Mouse (Mus musculus): ENCODE measurements at regions not wholly inside any gene's neighbourhood (a gene's known extent, or its start where the extent isn't known, plus 50 kb on each side); places are given as distances from the start of the nearest gene placed in this dataset.
A peak's percentile ranks its signal among the peaks of the same experiment; 100 is the strongest.

DNA sequence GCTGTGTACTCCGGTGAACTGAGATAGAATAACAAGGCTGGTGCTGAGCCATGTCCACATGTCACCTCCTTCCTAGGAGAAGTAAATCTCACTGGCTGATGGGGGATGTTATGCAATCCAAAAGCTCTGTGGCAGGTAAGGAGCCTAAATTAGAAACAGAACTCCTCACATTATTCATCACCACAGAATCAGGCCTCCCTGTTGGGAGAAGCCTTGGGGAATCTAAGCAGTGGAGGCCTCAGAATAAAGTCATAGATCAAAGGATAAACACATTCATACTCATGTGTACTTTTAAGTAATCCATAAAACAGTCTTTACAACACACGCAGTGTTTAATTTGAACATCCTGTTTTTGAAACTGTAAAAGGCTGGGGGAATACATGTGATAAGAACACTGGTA, 1318.7 kb downstream of the Slc22a22 start:
- DNase-seq (ENCODE audit: low spot score) = no peak

DNA sequence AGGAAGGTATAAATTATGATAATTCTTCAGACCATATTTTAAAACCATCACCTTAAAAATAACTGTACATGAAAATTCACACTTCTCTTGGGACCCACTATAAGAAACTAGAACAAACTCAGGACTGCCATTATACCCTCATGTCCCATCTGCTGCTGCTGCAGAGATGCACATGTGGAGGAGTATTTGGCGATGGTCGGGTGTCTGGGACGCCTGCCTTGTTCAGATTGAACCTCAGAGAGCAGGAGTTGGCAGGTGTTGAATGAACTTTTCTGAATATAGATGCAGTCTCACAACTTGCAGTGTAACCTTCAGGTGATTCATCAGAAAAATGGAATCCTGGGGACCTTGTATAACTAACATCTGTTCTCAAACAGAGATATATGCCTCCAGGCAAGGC, 1338.0 kb downstream of the Slc22a22 start:
- DNase-seq (ENCODE audit: low spot score) = no peak

DNA sequence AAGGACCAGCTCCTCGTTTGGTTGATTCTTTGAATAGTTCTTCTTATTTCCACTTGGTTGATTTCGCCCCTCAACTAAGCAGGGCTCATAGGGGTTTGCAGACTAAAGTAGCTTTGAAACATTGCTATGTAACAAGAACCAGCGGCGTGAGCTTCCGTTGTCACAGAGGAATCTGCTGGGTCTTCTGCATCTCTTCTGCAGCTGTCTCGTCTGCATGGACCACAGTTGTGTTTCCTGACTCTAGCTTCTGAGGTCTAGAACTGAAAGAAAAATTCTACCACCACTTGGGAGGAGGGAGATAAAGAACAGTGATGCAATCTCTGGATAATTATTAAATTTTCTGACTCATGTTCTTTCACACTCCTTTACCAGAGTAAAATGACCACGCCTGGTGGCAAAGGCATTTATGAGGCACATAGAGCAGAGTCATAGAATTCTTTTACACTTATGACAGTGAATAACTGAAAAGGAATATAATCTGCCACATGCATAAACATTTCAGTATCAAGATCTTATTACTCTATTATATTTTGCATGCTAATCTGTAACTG, 1340.9 kb downstream of the Slc22a22 start:
- DNase-seq (ENCODE audit: low spot score) = no peak

DNA sequence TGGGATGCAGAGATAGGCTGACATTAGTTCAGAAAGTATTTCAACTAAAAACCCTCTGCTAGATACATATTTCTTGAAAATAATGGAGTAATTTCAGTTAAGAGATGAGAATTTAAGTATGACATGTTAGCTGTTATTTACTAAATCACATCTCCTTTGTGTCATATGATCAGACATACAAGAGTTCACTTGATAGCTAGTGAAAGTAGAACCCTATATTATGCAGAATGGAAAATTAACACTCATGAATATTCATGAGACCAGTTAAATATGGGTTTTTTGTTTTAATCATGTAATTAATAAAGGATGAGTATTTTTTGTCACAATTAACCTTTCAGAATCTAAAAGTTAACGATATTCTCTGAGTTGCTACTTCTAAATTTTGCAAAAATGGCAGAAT, 1349.4 kb downstream of the Slc22a22 start:
- DNase-seq (ENCODE audit: low spot score) = no peak

DNA sequence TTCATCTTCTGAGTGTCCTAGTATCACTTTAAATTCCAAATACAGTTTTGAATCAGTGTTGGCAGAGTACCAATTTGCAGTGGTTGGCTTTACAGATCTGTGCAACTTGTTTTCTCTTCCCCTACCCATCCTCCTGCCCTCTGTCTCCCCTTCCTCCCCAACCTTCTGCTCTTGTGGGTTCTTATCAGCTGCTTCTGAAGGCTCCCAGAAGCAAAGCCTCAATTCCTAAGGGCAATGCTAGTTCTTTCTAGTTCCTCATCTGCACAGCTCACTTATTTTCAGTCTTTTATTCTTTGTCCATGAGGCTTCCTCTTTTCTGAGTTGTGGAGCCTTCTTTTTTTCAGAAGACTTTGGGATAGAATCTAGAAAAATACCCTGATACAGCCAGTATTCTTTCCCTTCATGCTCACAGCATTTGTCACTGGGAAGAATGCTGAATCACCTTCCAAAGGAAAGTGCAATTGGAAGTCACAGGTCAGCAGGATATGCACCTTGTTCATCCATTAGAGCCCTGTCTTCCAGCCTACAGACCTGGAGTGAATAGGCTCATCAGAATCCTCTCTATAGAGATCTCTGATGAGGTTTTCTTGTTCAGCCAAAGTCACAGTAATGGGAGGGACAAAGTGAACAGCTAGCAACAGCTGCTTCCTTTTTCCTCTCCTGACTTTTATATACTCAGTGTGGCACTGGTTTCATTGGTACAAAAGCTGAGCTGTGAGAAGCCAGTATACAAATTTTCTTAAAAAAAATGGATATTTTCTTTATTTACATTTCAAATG, 1357.9 kb downstream of the Slc22a22 start:
- no peak for DNase-seq (ENCODE audit: low spot score)

DNA sequence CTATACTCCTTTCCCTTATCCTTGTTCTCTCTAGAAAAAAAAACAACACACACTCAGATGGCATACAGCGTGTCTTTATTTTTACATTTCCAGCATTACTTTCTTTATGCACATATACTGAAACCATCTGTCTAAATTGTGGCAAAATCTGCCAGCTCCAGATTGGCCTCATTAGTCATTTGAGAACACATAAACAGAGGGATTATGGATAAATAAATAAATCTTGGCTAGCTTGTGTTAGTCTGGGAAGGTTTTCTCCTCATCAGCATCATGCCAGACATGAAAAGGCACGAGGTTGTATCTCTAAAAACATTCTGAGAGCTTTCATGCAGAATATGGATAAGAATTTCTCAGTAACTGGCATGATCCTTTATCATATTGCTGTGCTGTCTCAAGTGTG, 1369.1 kb downstream of the Slc22a22 start:
- no peak for DNase-seq (ENCODE audit: low spot score)

DNA sequence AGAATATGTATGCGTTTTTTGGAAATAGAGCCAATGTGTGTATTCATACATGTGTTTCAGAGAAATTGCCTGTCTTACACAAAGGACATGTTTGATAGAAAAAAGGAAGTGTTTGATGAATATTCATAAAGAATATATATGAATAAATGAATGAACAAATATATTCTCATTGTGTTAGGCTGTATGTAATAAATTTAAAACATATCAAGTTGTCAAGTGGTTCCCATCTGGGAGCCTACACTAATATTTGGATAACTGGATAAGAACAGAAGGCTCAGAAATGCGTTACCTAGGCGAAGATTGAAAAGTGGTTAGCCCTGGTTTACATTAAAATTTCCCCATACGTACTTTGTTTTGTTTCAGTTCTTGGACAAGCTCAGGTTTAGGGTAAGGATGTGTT, 1369.7 kb downstream of the Slc22a22 start:
- DNase-seq (ENCODE audit: low spot score) = no peak

DNA sequence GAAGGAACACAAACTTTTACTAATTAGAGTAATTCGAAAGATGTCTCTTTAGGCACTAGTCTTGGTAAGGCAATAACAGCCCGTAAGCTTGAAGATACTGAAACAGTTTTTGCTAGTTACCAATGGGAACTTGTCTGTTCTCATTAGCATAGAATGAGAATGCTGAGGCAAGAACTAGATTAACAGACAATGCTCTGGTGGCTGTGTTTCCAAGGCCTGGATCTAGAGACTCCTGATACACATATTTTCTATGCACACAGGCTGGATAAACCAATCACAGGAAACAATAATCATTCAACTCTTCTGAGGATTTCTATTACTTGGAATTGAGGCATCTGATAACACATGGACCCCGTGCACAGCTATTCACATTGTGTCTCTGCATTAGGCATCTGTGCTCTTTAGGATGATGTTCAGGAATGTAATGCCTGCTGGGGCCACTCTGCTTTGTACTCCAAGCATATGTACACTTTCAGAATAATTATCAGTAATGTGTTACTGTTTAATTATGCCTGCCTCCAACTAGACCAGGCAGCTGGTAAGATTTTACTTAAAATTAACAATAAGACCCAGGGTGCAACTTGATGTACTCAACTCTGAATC, 1377.2 kb downstream of the Slc22a22 start:
- DNase-seq (ENCODE audit: low spot score) = no peak

DNA sequence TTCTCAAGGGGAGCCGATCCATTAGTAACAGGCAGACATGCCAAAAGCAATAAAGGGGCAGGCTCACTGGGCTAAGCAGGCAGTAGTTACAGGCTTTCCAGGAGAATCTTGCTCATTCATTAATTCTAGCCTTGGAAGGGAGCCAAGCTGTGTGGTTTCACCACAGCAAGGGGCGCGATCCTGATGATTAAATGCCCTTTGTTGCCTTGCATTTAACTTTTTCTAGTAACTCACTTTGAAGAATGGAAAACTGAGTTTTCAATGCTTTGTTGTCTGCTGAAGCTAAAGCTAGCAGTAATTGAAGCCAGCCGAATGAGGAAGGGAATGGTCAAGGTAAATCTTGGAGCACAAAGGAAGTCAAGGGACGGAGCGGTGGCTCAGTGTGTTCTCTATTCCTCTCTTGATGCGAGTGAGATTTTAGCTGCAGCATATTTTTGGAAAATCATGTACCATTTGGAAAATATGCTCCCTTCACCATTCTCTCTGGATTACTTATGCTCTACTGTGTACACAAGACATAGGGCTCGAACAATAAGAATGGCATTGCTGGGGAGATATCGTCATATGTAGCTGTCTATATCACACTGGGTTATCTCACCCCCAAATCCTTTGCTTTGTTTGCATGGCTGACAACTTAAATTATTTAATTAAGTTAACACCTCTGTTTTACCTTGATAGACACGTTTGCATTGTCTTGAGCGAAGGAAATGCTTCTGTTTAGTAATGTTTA, 1399.4 kb downstream of the Slc22a22 start:
- DNase-seq (ENCODE audit: low spot score) = no peak

DNA sequence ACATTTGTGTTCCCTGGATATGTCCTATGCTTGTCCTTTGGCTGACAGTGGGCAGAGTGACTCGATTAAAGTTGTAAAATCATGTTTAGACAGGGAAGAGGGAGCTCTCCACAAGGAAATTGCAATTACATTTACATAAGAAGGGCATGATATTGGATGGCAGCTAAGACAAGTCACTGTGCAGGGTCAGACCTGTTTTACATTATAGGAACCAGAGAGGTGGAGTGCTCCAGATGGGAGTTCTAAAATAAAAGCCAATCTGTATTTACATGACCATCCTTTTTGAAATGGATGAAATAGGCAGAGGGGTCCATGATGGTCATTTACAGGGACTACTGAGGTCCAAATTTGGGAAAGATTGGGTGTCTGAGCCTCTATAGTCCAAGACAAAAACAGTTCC, 1400.3 kb downstream of the Slc22a22 start:
- no peak for DNase-seq (ENCODE audit: low spot score)

DNA sequence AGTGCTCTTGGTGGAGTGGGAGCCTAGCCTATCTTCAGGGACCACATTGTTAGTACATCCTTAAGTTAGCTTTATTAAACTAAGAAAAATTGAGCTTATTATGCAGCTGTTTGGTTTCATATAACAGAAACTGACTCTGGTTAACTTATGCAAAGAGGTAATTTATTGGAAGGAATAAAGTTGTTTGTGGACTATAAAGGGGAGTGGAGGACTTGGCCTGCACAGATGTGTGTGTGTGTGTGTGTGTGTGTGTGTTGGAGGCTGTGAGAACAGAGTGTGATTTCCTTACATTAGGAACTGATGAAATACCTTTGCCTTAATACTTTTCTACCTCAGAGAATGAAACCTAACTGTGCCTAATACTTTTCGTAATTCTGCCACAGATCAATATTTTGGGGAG, 1400.7 kb downstream of the Slc22a22 start:
- no peak for DNase-seq (ENCODE audit: low spot score)

DNA sequence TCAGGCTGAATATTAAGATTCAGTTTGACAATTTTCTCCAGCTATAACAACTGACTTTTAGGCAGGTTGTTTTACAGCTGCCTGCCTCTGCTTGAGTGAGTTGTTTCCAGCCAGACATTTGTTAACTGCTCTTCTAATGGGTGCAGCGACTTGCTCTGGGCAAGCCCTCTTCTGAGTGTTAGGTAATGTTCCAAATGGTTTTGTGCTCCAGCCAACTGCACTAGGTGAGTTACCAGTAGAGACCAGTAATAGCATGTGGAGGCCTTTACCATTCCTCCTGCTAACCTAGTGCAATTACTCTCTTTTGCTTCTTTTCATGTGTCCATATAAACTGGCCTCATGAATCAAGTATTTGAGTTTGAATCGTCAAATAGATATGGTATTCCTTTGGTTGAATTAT, 1407.9 kb downstream of the Slc22a22 start:
- DNase-seq (ENCODE audit: low spot score) = no peak

DNA sequence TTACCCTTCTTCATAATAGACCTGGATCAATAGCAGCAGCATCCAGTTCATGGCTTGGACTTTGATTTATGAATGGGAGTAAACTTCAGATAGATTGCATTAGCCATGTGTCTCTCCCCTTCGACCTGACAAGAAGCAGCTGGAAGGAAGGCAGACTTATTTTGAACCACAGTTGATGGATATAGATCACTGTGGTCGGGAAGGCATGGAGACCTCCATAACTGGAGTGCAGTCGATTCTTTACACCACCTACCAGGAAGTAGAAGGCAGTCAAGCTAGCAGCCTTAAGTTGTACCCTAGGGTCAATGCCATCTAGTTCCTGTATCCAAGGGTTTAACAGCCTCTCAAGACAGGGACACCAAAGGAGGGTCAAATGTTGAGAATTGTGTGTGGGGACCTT, 1410.2 kb downstream of the Slc22a22 start:
- no peak for DNase-seq (ENCODE audit: low spot score)

DNA sequence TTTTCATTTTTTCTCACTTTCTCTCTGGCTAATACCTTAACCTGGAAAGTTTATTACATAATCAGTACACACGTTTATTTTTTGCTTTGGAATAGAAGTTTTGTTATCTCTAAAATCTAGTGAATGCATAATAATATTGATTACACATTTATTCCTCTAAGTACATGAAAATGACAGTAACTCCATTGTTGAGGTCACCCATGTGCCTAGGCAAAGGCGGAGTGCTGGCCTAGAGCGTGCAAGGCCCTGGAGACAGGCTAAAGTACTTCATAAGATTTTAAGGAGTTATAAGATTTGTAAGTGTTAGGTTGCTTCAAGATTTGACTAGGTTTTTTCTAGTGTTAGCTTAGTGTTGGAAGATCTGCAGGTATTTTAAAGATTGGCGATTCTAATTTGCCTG, 1410.9 kb downstream of the Slc22a22 start:
- no peak for DNase-seq (ENCODE audit: low spot score)

DNA sequence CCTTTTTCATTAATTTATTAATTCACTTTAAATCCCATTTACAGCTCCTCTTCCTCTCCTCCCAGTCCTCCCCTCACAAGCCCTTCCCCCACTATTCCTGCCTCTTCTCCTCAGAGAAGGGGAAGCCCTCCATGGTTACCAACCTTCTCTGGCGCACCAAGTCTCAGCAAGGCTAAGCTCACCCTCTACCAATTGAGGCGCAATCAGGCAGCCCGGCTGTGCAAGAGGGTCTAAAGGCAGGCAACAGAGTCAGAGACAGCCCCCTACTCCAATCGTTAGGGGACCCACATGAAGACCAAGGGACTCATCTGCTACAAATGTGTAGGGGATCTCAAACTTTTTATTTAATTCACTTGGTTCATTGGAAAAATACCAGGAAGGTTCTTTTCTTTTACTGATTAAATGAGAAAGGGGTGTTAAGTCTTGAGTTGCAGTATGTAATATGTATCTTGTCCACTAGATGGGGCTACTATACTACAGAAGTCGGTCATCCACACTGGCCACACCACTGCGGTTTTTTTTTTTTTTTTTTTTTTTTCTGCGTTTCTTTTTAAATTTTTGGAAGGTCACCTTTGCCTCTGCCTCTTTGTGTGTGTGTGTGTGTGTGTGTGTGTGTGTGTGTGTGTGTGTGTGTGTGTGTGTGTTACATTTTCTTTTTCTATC, 1411.4 kb downstream of the Slc22a22 start:
- DNase-seq (ENCODE audit: low spot score) = no peak

DNA sequence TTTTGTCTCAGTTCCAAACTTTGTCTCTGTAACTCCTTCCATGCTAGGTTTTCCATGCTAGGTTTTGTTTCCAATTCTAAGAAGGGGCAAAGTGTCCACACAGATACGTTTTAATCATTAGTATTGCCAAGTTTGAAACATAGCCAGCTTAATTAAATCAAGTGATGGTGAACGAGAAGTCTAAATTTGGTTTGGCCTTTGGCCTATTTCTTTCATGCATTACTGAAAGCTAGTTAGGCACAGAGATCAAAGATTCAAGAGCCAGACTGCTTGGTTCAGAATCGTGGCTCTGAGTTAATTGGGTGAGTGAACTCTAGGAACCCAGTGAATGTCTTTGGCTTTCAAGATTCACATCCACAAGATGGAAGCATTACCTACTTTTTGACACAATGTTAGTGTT, 1414.8 kb downstream of the Slc22a22 start:
- no peak for DNase-seq (ENCODE audit: low spot score)

DNA sequence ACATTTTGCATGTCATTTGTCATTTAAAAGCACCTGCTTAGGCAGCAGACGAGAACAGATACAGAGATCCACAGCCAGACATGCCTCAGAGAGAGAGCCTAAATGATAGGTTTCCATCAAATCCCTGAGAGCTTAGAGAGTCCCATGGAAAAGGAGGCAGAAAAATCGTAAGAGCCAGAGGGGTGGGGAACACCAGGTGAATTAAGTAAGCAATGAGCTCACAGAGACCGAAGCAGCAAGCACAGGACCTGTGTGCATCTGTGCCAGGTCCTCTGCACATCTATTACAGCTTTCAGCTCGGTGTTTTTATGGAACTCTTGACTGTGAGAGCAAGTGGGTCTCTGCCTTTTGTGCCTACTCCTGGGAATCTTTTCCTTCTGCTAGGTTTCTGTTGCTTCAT, 1416.1 kb downstream of the Slc22a22 start:
- DNase-seq (ENCODE audit: low spot score) = no peak

DNA sequence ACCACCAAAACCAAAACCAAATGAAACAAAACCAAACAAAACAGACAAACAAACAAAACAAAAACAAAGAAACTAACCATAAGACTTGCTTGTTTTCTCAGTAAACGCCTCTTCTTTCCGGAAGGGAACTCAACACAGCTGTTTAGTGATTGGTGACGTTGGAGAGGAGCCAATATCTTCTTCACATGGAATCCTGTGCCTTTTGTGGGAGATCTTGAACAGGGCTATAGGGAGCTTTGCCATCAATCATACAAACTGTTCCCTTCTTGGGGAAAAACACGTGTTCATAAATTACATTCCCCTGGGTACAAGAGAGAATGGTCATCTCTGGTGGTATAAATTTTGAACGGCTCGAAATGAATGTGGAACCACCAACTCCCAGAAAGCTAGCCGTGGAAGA, 1426.7 kb downstream of the Slc22a22 start:
- no peak for DNase-seq (ENCODE audit: low spot score)

DNA sequence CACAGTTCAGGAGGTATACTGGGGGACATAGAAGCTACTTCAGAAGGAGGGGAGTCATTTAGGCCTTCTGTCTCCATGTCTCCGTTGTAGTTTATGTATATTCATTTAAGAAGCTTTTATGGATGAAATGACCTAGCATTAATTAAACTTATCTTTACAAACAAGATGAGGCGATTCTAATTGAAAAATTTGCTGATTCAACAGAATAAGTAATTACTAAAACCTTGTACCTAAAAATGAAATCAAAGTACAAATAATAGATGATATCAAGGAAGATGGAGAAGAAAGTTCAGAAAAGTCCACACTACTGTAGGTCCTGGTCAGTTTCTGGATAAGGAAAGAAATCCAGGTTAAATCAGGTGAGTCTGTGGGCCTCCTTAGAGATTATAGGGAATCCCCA, 1429.6 kb downstream of the Slc22a22 start:
- no peak for DNase-seq (ENCODE audit: low spot score)

DNA sequence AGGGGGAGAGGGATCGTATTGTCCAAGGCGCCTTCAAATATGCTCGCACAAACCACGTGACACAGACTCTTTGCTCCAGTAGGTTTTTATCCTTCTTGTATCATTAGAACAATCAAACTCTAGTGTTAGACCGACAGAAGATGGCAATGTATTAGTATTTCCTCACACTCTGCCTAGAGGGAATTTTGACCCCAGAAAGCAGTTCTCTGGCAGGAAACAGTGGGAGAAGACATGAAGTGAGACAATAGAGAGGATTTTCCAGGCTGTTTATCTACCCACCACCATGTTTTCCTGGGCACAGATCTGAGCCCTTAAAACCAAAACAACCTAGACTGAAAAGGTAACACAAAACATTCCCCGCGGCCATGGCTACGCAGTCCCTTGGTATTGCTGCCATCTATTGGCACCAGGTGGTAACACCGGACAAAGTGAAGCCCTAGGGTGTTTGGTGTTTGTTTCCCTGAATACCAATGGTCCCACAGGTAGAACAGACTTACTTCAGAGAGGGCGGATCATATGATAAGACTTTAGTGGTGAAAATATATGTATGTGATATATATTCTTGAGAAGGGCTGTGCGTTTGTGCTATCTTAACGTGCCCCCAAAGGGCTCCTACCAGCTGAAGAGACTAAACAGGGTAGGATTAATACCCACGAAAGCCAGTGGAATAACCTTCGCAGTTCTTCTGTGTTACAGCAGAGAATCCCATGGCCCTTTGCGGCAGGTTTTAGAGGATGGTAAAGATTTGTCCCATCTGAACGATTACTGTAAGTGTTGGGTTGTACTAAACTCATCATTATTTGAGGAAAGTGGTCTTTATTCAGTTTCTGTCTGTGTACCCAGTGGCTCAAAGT, 1430.5 kb downstream of the Slc22a22 start:
- DNase-seq (ENCODE audit: low spot score) = peak; percentile 50

DNA sequence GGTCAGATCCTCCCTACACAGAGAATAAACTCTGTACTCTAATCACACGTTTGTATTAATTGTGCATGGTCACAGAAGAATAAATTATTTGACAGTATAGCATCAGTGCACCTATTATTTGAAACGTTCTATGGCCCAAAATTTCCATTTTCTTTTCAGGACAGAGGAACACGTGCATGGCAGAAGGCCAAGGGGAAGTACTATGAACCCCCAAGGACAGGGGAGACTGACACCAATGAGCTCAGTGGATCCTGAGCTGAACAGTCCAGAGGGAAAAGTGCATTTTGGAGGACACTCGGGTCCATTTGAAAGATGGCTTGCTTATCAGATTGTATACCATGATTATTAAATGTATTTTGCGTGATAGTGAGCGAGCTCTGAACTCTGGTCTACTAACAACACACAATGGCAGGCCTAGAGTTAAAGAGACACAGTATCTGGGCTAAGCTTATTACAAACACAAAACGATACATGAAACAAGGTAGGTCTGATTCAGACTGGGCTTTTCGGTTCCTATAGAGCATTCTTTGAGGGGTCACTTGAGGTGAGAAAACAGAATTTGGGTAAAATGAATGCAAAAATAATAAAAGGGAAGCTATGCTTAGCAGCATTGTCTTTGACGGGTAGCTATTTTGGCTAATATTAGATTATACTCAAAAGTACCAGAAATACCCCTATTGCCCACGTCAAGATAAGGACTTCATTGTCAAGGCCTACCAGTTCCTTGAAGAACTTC, 1431.7 kb downstream of the Slc22a22 start:
- DNase-seq (ENCODE audit: low spot score) = no peak

All from urinary bladder, adult 2 months (tissue).